ENCODE assay signal across 8 mouse cellular contexts in genomic region chr14:53935791-53936231, GRCm38 (mm10).
DNase-seq lines count a peak whose midpoint lies in the region; TF ChIP-seq lines count a peak whose summit lies in the region.
"Not testable (repeated sequence)": the region's sequence is repeated elsewhere in the genome, so short reads cannot be mapped to it uniquely, and the experiment has no call there.

No protein-coding gene starts in this region.

- DNase-seq in CD8-positive naive resting alpha-beta T cell, adult 2 months (ENCODE audit: low read depth in 2 of 2, low spot score in 2 of 2): peak; percentile 64 to 77
- peak; percentile 74 to 77 for DNase-seq in cerebellum, adult 2 months
- peak; percentile 76 for DNase-seq in gastrocnemius, adult 2 months
- peak; percentile 74 to 78 for DNase-seq in heart, postnatal 36 days
- peak; percentile 67 to 79 for DNase-seq in layer of hippocampus, adult 8-10 months (ENCODE audit: low spot score in 2 of 2)
- DNase-seq in left cerebral cortex, postnatal 4 days: peak; percentile 76
- DNase-seq in right cerebral cortex, adult 2 months (ENCODE audit: low spot score in 2 of 2): peak; percentile 49 to 72
- DNase-seq in thymus, postnatal 10 days (ENCODE audit: low spot score in 2 of 2): peak; percentile 74 to 82

- not testable (repeated sequence) for TF ChIP-seq POLR2A in cerebellum, adult 2 months (IDR thresholded peaks at IDR 0.05; ENCODE audit: borderline replicate concordance, insufficient read depth, low read length)

- 97% methylated on average over 29 of the region's 29 CpGs for WGBS in cerebellum, adult 2 months

- not testable (repeated sequence) for H3K27me3 ChIP-seq in cerebellum, adult 2 months (ENCODE audit: control insufficient read depth, insufficient read depth, low read length)

- H3K27ac ChIP-seq in cerebellum, adult 2 months (ENCODE audit: insufficient read depth, low read length); gastrocnemius, adult 2 months: not testable (repeated sequence)

- TF ChIP-seq CTCF in cerebellum, adult 2 months (IDR thresholded peaks at IDR 0.05; ENCODE audit: borderline replicate concordance, insufficient read depth, low read depth, low read length); gastrocnemius, adult 2 months (IDR thresholded peaks at IDR 0.05): not testable (repeated sequence)

- H3K4me1 ChIP-seq in cerebellum, adult 2 months (ENCODE audit: control insufficient read depth, insufficient read depth, low read length): not testable (repeated sequence)

- intact Hi-C loops in gastrocnemius, adult 2 months (cut with DNase I); heart, postnatal 36 days (cut with DNase I); left cerebral cortex, postnatal 4 days (cut with DNase I): not testable (repeated sequence)

- H3K4me3 ChIP-seq in cerebellum, adult 2 months (replicated peaks; ENCODE audit: insufficient read depth, low read depth, low read length); gastrocnemius, adult 2 months: not testable (repeated sequence)
